Mouse (Mus musculus): Measurements from ENCODE around the gene Tmem211.
A peak's percentile ranks its signal among the peaks of the same experiment; 100 is the strongest.

DNA sequence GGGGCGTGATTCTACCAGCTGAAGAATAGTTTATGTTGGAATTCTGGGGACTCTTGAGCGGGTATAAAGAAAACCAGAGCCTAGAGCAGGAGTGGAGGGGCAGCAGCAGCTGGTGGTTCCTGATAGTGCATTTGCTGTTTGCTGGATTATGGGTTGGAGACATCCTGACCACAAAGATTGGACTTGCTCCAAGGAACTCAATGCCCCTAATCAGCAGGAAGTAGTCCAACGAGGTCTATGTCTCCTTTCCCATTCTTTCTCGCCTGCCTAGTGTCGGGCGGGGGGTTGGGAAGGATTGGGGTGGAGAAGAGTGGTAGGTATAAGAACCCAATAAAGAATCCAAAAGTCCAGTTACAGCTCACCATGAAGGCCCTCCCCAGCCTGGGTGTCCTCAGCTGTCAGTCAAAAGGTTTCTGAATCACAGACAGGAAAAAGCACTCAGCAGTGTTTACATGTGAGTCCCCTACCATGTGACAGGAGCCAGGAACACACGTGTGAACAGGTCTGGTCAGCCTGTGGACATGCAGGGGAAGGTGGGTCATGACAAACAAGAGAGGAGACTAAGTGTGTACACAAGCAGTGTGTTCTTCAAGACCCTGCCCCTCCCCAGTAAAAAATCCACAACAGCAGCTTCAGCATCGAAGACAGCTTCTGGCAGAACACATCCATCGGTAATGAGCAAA, 19.9 kb upstream of the Tmem211 start:
- TF ChIP-seq CTCF (IDR thresholded peaks at IDR 0.05; ENCODE audit: low read depth) (no peak), EP300 (IDR thresholded peaks at IDR 0.05; ENCODE audit: low read depth) (0 out of 2 replicates have a peak, but pooled peaks have one; percentile 31)

Data from liver, postnatal 0 days (tissue).